Mouse (Mus musculus) mouse trophoblast stem cell (cell line): ENCODE results near the gene Rasgef1a.

ENCODE experiments used
- in situ Hi-C, 2 experiments: fragments of 300-500 bp; cut with MseI, MboI; formaldehyde crosslinking; loops; 2 replicates in 1 of 2; 3 replicates in 1 of 2; pipeline ENCODE4 v1.15.1; 2025

The Rasgef1a gene

DNA sequence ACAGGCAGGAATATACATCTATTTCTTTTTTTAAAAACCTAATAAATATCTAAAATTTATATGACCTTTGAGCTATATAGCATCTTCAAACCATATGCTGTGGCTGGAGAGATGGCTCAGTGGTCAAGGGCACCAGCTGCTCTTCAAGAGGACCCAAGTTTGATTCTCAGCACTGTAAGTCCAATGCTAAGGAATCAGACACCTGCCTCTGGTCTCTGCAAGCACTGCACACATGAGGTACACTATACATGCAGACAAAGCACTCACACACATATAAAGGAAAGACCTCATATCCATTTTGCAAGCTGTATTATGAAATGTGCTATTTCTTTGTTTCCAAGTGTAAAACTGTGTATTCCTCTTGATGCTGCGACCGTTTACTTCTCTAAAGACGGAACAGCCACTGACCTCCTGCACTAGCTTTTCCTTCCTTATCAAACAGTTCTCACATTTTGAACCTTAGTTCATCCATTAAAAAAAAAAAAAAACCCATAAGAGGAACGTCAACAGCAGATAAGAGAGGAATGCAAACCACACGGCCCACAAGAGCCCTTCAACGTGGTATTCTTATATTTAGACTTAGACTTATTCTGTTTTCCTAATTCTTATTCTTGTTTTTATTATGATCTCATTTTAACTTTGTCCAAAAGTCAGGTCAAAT lies 116.7 kb downstream of the Rasgef1a start:
- in situ Hi-C loops = no loop called here

DNA sequence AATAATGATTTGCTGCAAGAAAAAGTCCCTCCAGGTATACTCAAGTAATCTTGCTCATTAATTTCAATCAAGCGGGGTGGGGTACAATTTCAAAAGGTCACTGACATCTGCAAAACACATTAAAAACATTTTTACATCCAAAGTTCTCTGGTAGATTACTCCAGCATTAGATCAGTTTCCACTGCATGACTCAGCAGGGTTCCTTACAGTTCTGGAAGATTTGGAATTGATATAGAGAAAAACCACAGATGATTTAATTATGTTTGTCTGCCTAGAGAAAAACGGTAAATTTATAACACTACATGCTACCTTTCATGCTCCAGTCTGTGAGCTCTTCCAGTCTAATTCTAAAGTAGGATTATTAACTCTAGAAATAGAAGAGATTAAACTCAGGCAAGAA lies 118.8 kb downstream of the Rasgef1a start:
- in situ Hi-C loops = no loop called here

DNA sequence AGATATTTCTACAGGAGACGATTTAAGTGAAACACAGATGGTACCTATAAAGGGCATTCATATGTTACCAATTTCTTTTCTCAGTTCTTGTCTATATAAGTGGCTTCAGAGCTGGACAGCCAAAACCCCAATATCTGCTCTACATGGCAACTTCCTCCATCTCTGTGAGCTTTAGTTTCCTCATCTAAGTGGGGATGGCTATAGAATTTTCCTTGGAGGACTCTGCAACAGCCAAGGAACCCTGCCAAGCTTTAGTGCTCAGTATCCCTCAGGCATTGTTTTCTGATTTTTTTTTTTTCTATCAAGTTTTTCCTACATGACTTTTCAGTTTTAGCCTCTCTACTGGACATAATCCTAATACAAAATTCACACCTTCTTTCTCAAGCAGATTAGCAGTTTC lies 123.2 kb downstream of the Rasgef1a start:
- in situ Hi-C loops = no loop called here

DNA sequence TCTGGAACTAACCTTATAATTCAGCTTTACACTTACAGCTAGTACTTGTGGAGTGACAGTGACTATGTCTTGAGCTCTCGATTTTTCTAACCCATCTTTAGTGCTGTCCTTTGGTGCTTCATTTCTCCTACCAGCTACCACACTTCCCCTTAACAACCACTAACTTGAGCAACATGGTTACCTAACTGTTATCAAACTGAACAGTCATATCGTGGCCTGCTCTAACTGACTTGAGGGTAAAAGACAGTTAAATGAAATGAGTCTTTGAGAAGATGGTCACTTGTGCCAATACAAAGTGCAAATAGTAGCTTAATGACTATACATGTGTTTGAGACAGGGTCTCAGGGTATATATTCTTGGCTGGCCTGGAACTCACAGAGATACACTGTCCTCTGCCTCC lies 125.9 kb downstream of the Rasgef1a start:
- in situ Hi-C loops = no loop called here

DNA sequence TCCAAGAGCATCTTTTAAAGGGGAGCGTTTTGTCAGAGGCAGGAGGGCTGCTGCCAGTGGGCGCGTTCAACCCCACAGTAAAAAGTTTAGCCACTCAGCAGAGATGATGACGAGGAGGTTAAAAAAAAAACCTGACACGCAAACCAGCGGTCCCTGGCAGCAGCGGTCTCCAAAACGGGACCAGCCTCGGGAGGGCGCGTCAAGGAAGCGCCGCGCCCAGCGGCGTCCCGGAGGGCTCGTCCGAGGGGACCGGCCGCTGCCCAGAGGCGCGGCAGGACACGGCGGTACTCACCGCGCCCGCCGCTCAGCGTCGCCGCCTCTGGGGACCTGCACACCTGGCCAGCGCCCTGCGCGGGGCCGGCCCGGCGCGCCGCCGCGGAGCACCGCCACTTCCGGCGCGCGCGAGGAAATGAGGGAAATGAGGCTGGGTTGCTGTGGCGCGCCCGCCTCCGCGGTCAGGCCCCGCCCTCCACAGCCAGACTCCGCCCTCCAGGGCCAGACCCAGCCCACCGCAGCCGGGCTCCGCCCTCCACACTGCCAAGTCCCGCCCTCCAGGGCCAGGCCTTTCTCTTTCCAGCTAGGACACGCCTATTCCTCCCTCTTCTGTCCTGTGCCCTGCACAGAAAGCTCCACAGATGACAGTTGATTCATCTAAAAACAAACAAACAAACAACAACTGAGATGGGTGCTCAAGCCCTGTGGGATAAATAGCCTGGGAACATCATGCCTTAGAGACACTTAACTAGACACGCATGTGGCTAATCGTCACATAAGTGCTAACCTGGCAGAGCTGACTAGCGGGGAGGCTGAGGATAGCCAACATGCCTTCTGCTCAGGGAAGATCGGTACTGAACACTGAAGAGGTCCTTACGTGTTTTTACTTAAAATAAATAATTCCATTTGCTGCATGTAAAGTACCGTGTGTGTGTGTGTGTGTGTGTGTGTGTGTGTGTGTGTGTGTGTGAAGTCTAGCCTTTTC lies 127.8 kb downstream of the Rasgef1a start, which contains the start of gene Csgalnact2:
Gene Csgalnact2, minus strand, starts transcription at position 410 of the 979 bp plus-strand sequence.
- in situ Hi-C loops = no loop called here

DNA sequence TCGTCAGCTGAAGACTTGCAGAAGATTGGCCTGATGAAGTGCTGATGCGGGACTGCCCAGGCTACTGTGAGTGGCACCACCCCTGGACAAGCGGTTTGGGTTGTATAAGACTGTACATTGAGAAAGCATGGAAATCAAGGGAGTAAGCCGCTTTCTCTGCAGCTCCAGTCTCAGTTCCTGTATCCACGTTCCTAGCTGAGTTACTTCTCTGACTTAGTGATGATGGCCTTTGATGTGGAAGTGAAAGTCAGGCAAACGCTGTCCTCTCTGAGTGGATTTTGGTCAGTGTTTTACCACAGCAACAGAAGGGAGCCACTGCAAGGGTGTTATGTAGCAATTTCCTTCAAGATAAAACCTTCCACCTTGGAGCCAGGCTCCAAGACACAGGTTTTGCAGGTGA lies 129.7 kb downstream of the Rasgef1a start:
- in situ Hi-C loops = no loop called here
